Mouse (Mus musculus): ENCODE data around the gene Gsdma2. TPM values are rescaled to one million over a fixed set of nuclear protein-coding genes. Genes with fewer than 3 reads are reported as not detected.
"Not testable (repeated sequence)": the region's sequence is repeated elsewhere in the genome, so short reads cannot be mapped to it uniquely, and the experiment has no call there.

Gsdma2 gene
- polyA plus RNA-seq, 1 experiment from 2014 or later: 0.14 TPM

GRCm38 (mm10) chr11:98625611-98626410 lies 20.7 kb upstream of the Gsdma2 start, which contains the start of the genes Gm12355 and Gsdma3:
TSS of gene Gm12355 (minus strand) at chr11:98625661.
TSS of gene Gsdma3 (plus strand) at chr11:98626360.
- WGBS: 91% methylated on average over 10 of the region's 10 CpGs
- Histone ChIP-seq H3K4me1 (replicated peaks; ENCODE audit: control insufficient read depth, insufficient read depth, low read length) (no peaks in the 10 kb centered on the region), H3K27me3 (replicated peaks; ENCODE audit: control insufficient read depth, insufficient read depth, low read length) (no peaks in the 10 kb centered on the region), H3K9ac (ENCODE audit: low read depth, low read length) (no peak within 1 kb of the TSS), H3K4me3 (ENCODE audit: low read depth, low read length) (no peak within 1 kb of the TSS), H3K9me3 (ENCODE audit: control insufficient read depth) (0 out of 2 replicates have a peak, but pooled peaks cover 2% of the 10 kb centered on the region), H3K36me3 (ENCODE audit: control insufficient read depth, insufficient read depth) (no peaks in the 10 kb centered on the region), H3K4me2 (replicated peaks; ENCODE audit: low read depth) (no peak within 1 kb of the TSS), H3K27ac (ENCODE audit: low read depth, low read length) (no peak within 1 kb of the TSS)
- no peak for ATAC-seq
- TF ChIP-seq CTCF (IDR thresholded peaks at IDR 0.05; ENCODE audit: low read depth): no peak

GRCm38 (mm10) chr11:98628706-98629105 lies 17.9 kb upstream of the Gsdma2 start:
- WGBS: 94% methylated on average over 3 of the region's 3 CpGs

GRCm38 (mm10) chr11:98630646-98631045 lies 15.9 kb upstream of the Gsdma2 start:
- no peaks in the 10 kb centered on the region for H3K27me3 ChIP-seq (replicated peaks; ENCODE audit: control insufficient read depth, insufficient read depth, low read length)
- H3K9me3 ChIP-seq (ENCODE audit: control insufficient read depth): no peaks in the 10 kb centered on the region
- H3K4me3 ChIP-seq (ENCODE audit: low read depth, low read length): no peak overlapping the region
- WGBS: 87% methylated on average over 5 of the region's 5 CpGs
- no peaks in the 10 kb centered on the region for H3K36me3 ChIP-seq (ENCODE audit: control insufficient read depth, insufficient read depth)
- H3K9ac ChIP-seq (ENCODE audit: low read depth, low read length): no peak overlapping the region
- ATAC-seq: no peak
- no peak overlapping the region for H3K27ac ChIP-seq (ENCODE audit: low read depth, low read length)
- H3K4me1 ChIP-seq (replicated peaks; ENCODE audit: control insufficient read depth, insufficient read depth, low read length): no peaks in the 10 kb centered on the region
- H3K4me2 ChIP-seq (replicated peaks; ENCODE audit: low read depth): no peak overlapping the region
- no peak for TF ChIP-seq CTCF (IDR thresholded peaks at IDR 0.05; ENCODE audit: low read depth)

More at GRCm38 (mm10) chr11:98628706-98629105, 17.9 kb upstream of the Gsdma2 start:
- no peak for TF ChIP-seq CTCF (IDR thresholded peaks at IDR 0.05; ENCODE audit: low read depth)
- Histone ChIP-seq H3K36me3 (ENCODE audit: control insufficient read depth, insufficient read depth) (no peaks in the 10 kb centered on the region), H3K27me3 (replicated peaks; ENCODE audit: control insufficient read depth, insufficient read depth, low read length) (no peaks in the 10 kb centered on the region), H3K9ac (ENCODE audit: low read depth, low read length) (no peak overlapping the region), H3K4me1 (replicated peaks; ENCODE audit: control insufficient read depth, insufficient read depth, low read length) (no peaks in the 10 kb centered on the region), H3K4me2 (replicated peaks; ENCODE audit: low read depth) (no peak overlapping the region), H3K27ac (ENCODE audit: low read depth, low read length) (no peak overlapping the region), H3K9me3 (ENCODE audit: control insufficient read depth) (no peaks in the 10 kb centered on the region), H3K4me3 (ENCODE audit: low read depth, low read length) (no peak overlapping the region)
- no peak for ATAC-seq

GRCm38 (mm10) chr11:98635312-98635970 lies 11.1 kb upstream of the Gsdma2 start:
- not testable (repeated sequence) for H3K27ac ChIP-seq (ENCODE audit: low read depth, low read length); H3K4me2 ChIP-seq (replicated peaks; ENCODE audit: low read depth); H3K4me1 ChIP-seq (replicated peaks; ENCODE audit: control insufficient read depth, insufficient read depth, low read length); H3K4me3 ChIP-seq (ENCODE audit: low read depth, low read length); H3K9ac ChIP-seq (ENCODE audit: low read depth, low read length); ATAC-seq; H3K36me3 ChIP-seq (ENCODE audit: control insufficient read depth, insufficient read depth); H3K27me3 ChIP-seq (replicated peaks; ENCODE audit: control insufficient read depth, insufficient read depth, low read length); H3K9me3 ChIP-seq (ENCODE audit: control insufficient read depth)
- 35% methylated on average over 10 of the region's 10 CpGs for WGBS
- TF ChIP-seq CTCF (IDR thresholded peaks at IDR 0.05; ENCODE audit: low read depth): peak; percentile 72

- TF ChIP-seq CTCF (IDR thresholded peaks at IDR 0.05; ENCODE audit: low read depth): no peak
- no peak overlapping the region for H3K27ac ChIP-seq (ENCODE audit: low read depth, low read length)
Measured at GRCm38 (mm10) chr11:98637501-98637900, 9.1 kb upstream of the Gsdma2 start.

GRCm38 (mm10) chr11:98640091-98640490 lies 6.5 kb upstream of the Gsdma2 start:
- WGBS: 44% methylated on average over 5 of the region's 5 CpGs
- H3K9ac ChIP-seq (ENCODE audit: low read depth, low read length): no peak overlapping the region

More at GRCm38 (mm10) chr11:98637501-98637900, 9.1 kb upstream of the Gsdma2 start:
- Histone ChIP-seq H3K36me3 (ENCODE audit: control insufficient read depth, insufficient read depth) (no peaks in the 10 kb centered on the region), H3K4me3 (ENCODE audit: low read depth, low read length) (no peak overlapping the region), H3K9me3 (ENCODE audit: control insufficient read depth) (no peaks in the 10 kb centered on the region), H3K4me1 (replicated peaks; ENCODE audit: control insufficient read depth, insufficient read depth, low read length) (no peaks in the 10 kb centered on the region), H3K9ac (ENCODE audit: low read depth, low read length) (no peak overlapping the region), H3K27me3 (replicated peaks; ENCODE audit: control insufficient read depth, insufficient read depth, low read length) (no peaks in the 10 kb centered on the region), H3K4me2 (replicated peaks; ENCODE audit: low read depth) (no peak overlapping the region)
- no peak for ATAC-seq
- 69% methylated on average over 1 of the region's 1 CpGs for WGBS

More at GRCm38 (mm10) chr11:98640091-98640490, 6.5 kb upstream of the Gsdma2 start:
- ATAC-seq: no peak
- TF ChIP-seq CTCF (IDR thresholded peaks at IDR 0.05; ENCODE audit: low read depth): no peak
- Histone ChIP-seq H3K4me2 (replicated peaks; ENCODE audit: low read depth) (no peak overlapping the region), H3K9me3 (ENCODE audit: control insufficient read depth) (no peaks in the 10 kb centered on the region), H3K27ac (ENCODE audit: low read depth, low read length) (no peak overlapping the region), H3K27me3 (replicated peaks; ENCODE audit: control insufficient read depth, insufficient read depth, low read length) (no peaks in the 10 kb centered on the region), H3K4me3 (ENCODE audit: low read depth, low read length) (no peak overlapping the region), H3K36me3 (ENCODE audit: control insufficient read depth, insufficient read depth) (no peaks in the 10 kb centered on the region), H3K4me1 (replicated peaks; ENCODE audit: control insufficient read depth, insufficient read depth, low read length) (no peaks in the 10 kb centered on the region)
